Mouse (Mus musculus) embryonic facial prominence, embryonic 15.5 days (tissue): ENCODE measurements at regions not wholly inside any gene's neighbourhood (a gene's known extent, or its start where the extent isn't known, plus 50 kb on each side); places are given as distances from the start of the nearest gene placed in this dataset.

Source experiments
- ATAC-seq: fragments of 200-750 bp; cut with Nextera tagmentation; 2 replicates; pipeline ENCODE4 v1.8.0; 2017; ENCODE audit warnings: low read depth, moderate TSS enrichment; ENCODE audit not compliant: insufficient number of reproducible peaks, low FRiP score, low TSS enrichment
- H3K27ac ChIP-seq: fragments of 300-500 bp; sonication (generic); replicated peaks from 2 replicates; pipeline ENCODE4 v1.5.1; 2015; ENCODE audit warnings: mild to moderate bottlenecking, inconsistent platforms
- H3K27me3 ChIP-seq: fragments of 300-500 bp; sonication (generic); 2 replicates; pipeline ENCODE4 v1.6.1; 2015; ENCODE audit warnings: inconsistent platforms
- H3K36me3 ChIP-seq: fragments of 300-500 bp; sonication (generic); 2 replicates; pipeline ENCODE4 v1.6.1; 2015; ENCODE audit warnings: mild to moderate bottlenecking, inconsistent platforms
- H3K4me1 ChIP-seq: fragments of 300-500 bp; sonication (generic); 2 replicates; pipeline ENCODE4 v1.6.1; 2015; ENCODE audit warnings: inconsistent platforms
- H3K4me2 ChIP-seq: fragments of 300-500 bp; sonication (generic); replicated peaks from 2 replicates; pipeline ENCODE4 v1.6.1; 2015; ENCODE audit warnings: mild to moderate bottlenecking, inconsistent platforms
- H3K4me3 ChIP-seq: fragments of 300-500 bp; sonication (generic); replicated peaks from 2 replicates; pipeline ENCODE4 v1.5.1; 2015; ENCODE audit warnings: mild to moderate bottlenecking, inconsistent platforms
- H3K9ac ChIP-seq: fragments of 300-500 bp; sonication (generic); 2 replicates; pipeline ENCODE4 v1.6.1; 2015; ENCODE audit warnings: inconsistent platforms
- H3K9me3 ChIP-seq: fragments of 300-500 bp; sonication (generic); replicated peaks from 2 replicates; pipeline ENCODE4 v1.6.1; 2016; ENCODE audit warnings: inconsistent platforms
- WGBS: fragments of 180-500 bp; shearing (Covaris S2); methylation state at CpG from one replicate; pipeline ENCODE4 v1.1.7; 2015; 5-methylcytosine and 5-hydroxymethylcytosine counted together

GRCm38 (mm10) chr16:30775740-30776700 is 176.5 kb downstream of the Fam43a start:
- ATAC-seq: no peak; the same call in 1 of the 2 replicates

DNA sequence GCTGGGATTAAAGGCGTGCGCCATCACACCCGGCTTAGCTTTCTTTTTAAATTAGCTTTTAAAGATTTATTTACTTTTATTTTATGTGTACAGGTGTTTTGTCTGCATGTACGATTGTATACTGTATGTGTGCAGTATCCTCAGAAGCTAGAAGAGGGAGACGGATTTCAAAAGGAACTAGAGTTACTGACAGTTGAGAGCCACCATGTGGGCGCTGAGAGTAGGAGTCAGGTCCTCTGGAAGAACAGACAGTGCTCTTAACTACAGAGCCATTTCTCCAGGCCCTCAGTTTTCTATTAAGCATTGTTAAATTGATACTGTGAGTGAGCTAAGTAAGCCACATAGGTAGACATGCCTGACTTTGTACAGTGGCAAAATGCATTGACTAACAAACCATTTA is 177.9 kb downstream of the Fam43a start:
- WGBS: 87% methylated on average over 6 of the region's 6 CpGs
- H3K27ac ChIP-seq: no peak overlapping the region

More at GRCm38 (mm10) chr16:30775740-30776700, 176.5 kb downstream of the Fam43a start:
- 41% methylated on average over 21 of the region's 21 CpGs for WGBS
- Histone ChIP-seq H3K4me3 (no peak overlapping the region), H3K9me3 (no peaks in the 10 kb centered on the region), H3K4me2 (no peak overlapping the region), H3K27me3 (no peaks in the 10 kb centered on the region), H3K27ac (0 out of 2 replicates have a peak overlapping the region, but pooled peaks have one; percentile 49), H3K4me1 (peaks cover 39% of the 10 kb centered on the region), H3K36me3 (no peaks in the 10 kb centered on the region), H3K9ac (no peak overlapping the region)

DNA sequence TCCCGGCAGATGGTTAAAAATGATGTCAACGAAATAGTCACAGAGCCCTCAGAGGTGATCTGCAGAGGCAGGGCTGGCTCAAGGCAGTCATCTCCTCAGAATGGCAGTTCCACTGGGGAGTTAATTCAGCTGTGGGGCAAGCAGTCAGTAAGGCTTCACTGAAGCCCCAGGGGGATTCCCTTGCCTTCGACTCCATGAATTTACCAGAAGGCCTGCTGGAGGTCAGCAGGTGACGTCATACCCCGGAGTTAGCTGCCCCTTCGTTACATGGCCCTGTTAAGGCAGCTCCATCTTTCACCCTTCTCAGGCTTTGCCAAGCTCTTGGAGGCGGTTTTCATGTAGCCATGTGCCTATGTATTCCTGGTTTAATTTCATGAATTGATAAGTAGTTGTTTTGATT is 178.6 kb downstream of the Fam43a start:
- no peak overlapping the region for H3K4me2 ChIP-seq
- H3K9me3 ChIP-seq: no peaks in the 10 kb centered on the region
- H3K9ac ChIP-seq: no peak overlapping the region
- H3K27me3 ChIP-seq: no peaks in the 10 kb centered on the region
- H3K4me1 ChIP-seq: peaks cover 31% of the 10 kb centered on the region
- no peak for ATAC-seq
- H3K4me3 ChIP-seq: no peak overlapping the region
- H3K36me3 ChIP-seq: no peaks in the 10 kb centered on the region
- H3K27ac ChIP-seq: no peak overlapping the region
- WGBS: 59% methylated on average over 7 of the region's 7 CpGs

More for the DNA sequence above, 177.9 kb downstream of the Fam43a start:
- H3K27me3 ChIP-seq: no peaks in the 10 kb centered on the region
- H3K36me3 ChIP-seq: no peaks in the 10 kb centered on the region
- H3K4me1 ChIP-seq: peaks cover 37% of the 10 kb centered on the region
- H3K4me2 ChIP-seq: no peak overlapping the region
- no peaks in the 10 kb centered on the region for H3K9me3 ChIP-seq
- H3K4me3 ChIP-seq: no peak overlapping the region
- no peak overlapping the region for H3K9ac ChIP-seq
- no peak for ATAC-seq

GRCm38 (mm10) chr16:30778945-30779344 is 179.4 kb downstream of the Fam43a start:
- Histone ChIP-seq H3K27me3 (no peaks in the 10 kb centered on the region), H3K4me1 (peaks cover 25% of the 10 kb centered on the region), H3K9me3 (no peaks in the 10 kb centered on the region), H3K4me3 (no peak overlapping the region), H3K36me3 (no peaks in the 10 kb centered on the region), H3K9ac (no peak overlapping the region), H3K4me2 (no peak overlapping the region), H3K27ac (no peak overlapping the region)
- 67% methylated on average over 5 of the region's 5 CpGs for WGBS
- no peak for ATAC-seq

GRCm38 (mm10) chr16:30784261-30784660 is 184.7 kb downstream of the Fam43a start:
- Histone ChIP-seq H3K27me3 (no peaks in the 10 kb centered on the region), H3K4me1 (peaks cover 12% of the 10 kb centered on the region), H3K9me3 (no peaks in the 10 kb centered on the region), H3K9ac (no peak overlapping the region), H3K36me3 (no peaks in the 10 kb centered on the region), H3K4me3 (no peak overlapping the region), H3K4me2 (no peak overlapping the region), H3K27ac (no peak overlapping the region)
- no peak for ATAC-seq
- WGBS: 98% methylated on average over 5 of the region's 5 CpGs

DNA sequence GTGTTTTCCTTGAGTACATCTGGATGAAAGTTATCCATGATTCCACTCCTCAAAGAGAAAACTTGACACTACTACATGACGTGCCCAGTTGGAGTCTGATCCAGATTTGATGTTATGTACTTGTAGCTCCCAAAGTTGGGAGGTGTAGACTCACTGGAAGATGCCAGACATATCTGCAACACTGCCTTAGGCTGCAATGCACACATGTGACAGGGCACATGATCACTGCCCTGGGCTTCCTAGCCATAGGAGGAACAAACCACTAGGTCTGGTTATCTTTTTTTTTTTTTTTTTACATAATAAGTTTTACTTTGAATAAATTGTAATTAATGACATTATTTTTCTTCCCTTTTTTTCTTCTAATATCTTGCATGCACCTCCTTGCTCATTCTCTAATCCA is 185.4 kb downstream of the Fam43a start:
- Histone ChIP-seq H3K9me3 (no peaks in the 10 kb centered on the region), H3K9ac (no peak overlapping the region), H3K4me2 (no peak overlapping the region), H3K27me3 (no peaks in the 10 kb centered on the region), H3K4me3 (no peak overlapping the region), H3K4me1 (peaks cover 19% of the 10 kb centered on the region), H3K36me3 (no peaks in the 10 kb centered on the region), H3K27ac (no peak overlapping the region)
- ATAC-seq: no peak
- 66% methylated on average over 1 of the region's 1 CpGs for WGBS

- no peak for ATAC-seq
- H3K36me3 ChIP-seq: no peaks in the 10 kb centered on the region
- H3K9me3 ChIP-seq: no peaks in the 10 kb centered on the region
- no peak overlapping the region for H3K27ac ChIP-seq
- 76% methylated on average over 3 of the region's 3 CpGs for WGBS
- H3K4me1 ChIP-seq: peaks cover 30% of the 10 kb centered on the region
- H3K4me2 ChIP-seq: no peak overlapping the region
- no peaks in the 10 kb centered on the region for H3K27me3 ChIP-seq
- no peak overlapping the region for H3K9ac ChIP-seq
- no peak overlapping the region for H3K4me3 ChIP-seq
Observed at GRCm38 (mm10) chr16:30786060-30786459, 186.5 kb downstream of the Fam43a start.

GRCm38 (mm10) chr16:30787351-30787750 is 187.8 kb downstream of the Fam43a start:
- Histone ChIP-seq H3K36me3 (no peaks in the 10 kb centered on the region), H3K4me2 (no peak overlapping the region), H3K27ac (no peak overlapping the region), H3K27me3 (no peaks in the 10 kb centered on the region), H3K4me3 (no peak overlapping the region), H3K9ac (no peak overlapping the region), H3K4me1 (peaks cover 39% of the 10 kb centered on the region), H3K9me3 (no peaks in the 10 kb centered on the region)
- WGBS: 88% methylated on average over 1 of the region's 1 CpGs
- ATAC-seq: no peak

DNA sequence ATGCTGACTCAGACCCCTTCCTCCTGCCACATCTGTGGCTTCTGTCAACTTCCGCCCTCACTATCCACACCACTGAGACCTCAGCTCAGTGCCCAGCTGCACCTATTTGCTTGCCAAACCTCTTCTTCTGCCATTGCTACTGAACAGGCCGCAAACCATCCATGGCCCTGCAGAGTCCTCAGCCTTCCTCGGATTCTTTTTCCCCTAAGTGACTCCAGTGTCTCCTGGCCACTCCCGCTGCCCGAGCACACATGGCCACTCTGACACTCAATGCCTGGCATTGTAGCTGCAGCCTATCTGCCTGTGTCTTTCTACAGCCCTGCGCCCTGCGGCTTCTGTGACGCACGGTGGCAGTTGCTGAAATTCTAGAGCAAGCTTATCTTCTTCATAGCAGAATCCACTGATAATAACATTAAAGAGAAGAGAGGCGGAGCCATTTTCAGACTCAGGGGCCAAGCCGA is 188.8 kb downstream of the Fam43a start:
- Histone ChIP-seq H3K27ac (no peak overlapping the region), H3K36me3 (no peaks in the 10 kb centered on the region), H3K4me2 (no peak overlapping the region), H3K9me3 (no peaks in the 10 kb centered on the region), H3K9ac (no peak overlapping the region), H3K27me3 (no peaks in the 10 kb centered on the region), H3K4me3 (no peak overlapping the region), H3K4me1 (peaks cover 39% of the 10 kb centered on the region)
- ATAC-seq: no peak
- WGBS: 79% methylated on average over 11 of the region's 11 CpGs

GRCm38 (mm10) chr16:30788944-30789781 is 189.6 kb downstream of the Fam43a start:
- ATAC-seq: no peak
- Histone ChIP-seq H3K4me3 (no peak overlapping the region), H3K4me1 (peaks cover 39% of the 10 kb centered on the region), H3K9ac (no peak overlapping the region), H3K9me3 (no peaks in the 10 kb centered on the region), H3K27me3 (no peaks in the 10 kb centered on the region), H3K36me3 (no peaks in the 10 kb centered on the region), H3K27ac (peak overlapping the region; percentile 70), H3K4me2 (no peak overlapping the region)
- 56% methylated on average over 15 of the region's 15 CpGs for WGBS

GRCm38 (mm10) chr16:30790036-30790435 is 190.5 kb downstream of the Fam43a start:
- 29% methylated on average over 3 of the region's 3 CpGs for WGBS
- Histone ChIP-seq H3K4me2 (peak overlapping the region; percentile 15; the same call in 1 of the 2 replicates), H3K36me3 (no peaks in the 10 kb centered on the region), H3K4me3 (no peak overlapping the region), H3K9ac (no peak overlapping the region), H3K4me1 (peaks cover 39% of the 10 kb centered on the region), H3K27me3 (no peaks in the 10 kb centered on the region), H3K9me3 (no peaks in the 10 kb centered on the region), H3K27ac (peak overlapping the region; percentile 70)
- peak; percentile 58; the same call in 1 of the 2 replicates for ATAC-seq
